Comparison of ENCODE assay signal across 8 mouse cellular contexts in the genomic region with DNA sequence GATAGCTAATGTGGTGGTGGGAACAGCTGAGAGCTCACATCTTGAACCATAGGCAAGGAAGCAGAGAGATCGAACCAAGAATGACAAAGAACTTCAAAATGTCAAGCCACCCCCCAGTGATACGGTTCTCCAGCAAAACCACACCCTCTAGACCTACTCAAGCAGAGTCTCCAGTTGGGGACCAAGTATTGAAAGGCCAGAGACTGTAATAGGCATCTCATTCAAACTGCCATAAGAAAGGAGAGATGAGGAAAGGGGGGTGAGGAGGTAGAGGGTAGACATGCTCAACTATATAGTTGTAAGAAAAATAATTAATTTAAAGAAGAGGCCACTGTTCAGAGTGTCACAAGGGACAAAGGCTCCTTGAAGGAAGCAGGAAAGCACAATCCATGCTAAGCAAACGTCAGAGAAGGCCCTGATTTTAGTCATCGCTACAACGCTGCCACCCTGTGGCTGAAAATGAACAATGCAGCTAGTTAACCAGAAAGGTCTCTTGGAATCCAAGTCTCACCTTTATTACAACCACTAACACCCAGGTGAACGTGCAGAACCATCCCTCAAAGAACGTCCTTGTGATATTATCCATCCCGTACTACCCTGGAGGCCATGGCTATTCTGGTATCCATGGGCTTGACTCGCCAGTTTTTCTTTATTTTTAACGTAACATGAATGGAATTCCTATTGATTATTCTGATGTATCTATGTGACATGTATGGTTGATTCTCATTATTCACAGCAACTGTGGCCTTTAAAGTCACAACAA. TPM values are rescaled to one million over a fixed set of nuclear protein-coding genes. Genes with fewer than 3 reads are reported as not detected.
DNase-seq lines count a peak whose midpoint lies in the region; ATAC-seq and TF ChIP-seq lines count a peak whose summit lies in the region.

No protein-coding gene starts in this region.

- WGBS in kidney, embryonic 14.5 days: 23% methylated on average over 10 of the region's 10 CpGs
- WGBS in liver, adult 2 months: 20% methylated on average over 10 of the region's 10 CpGs
- 27% methylated on average over 10 of the region's 10 CpGs for WGBS in neural tube, embryonic 11.5 days

- peaks cover 4% of the 10 kb centered on the region for H3K4me1 ChIP-seq in kidney, embryonic 14.5 days (ENCODE audit: control insufficient read depth, insufficient read depth, low read length)
- H3K4me1 ChIP-seq in liver, adult 2 months (ENCODE audit: control insufficient read depth, insufficient read depth, low read length): peaks cover 1% of the 10 kb centered on the region
- H3K4me1 ChIP-seq in neural tube, embryonic 11.5 days (ENCODE audit: control insufficient read depth, insufficient read depth, low read length): 0 out of 2 replicates have a peak, but pooled peaks cover 2% of the 10 kb centered on the region

- TF ChIP-seq POLR2A in liver, adult 2 months (IDR thresholded peaks at IDR 0.05; ENCODE audit: extremely low read depth, insufficient read depth, low read length): no peak

- no peak overlapping the region for H3K9ac ChIP-seq in kidney, embryonic 14.5 days (ENCODE audit: low read depth, low read length)
- no peak overlapping the region for H3K9ac ChIP-seq in liver, adult 2 months (ENCODE audit: low read depth, low read length)
- H3K9ac ChIP-seq in neural tube, embryonic 11.5 days (ENCODE audit: low read length): no peak overlapping the region

- H3K27me3 ChIP-seq in kidney, embryonic 14.5 days (ENCODE audit: control insufficient read depth, insufficient read depth, low read length): no peaks in the 10 kb centered on the region
- no peaks in the 10 kb centered on the region for H3K27me3 ChIP-seq in liver, adult 2 months (ENCODE audit: control insufficient read depth, insufficient read depth, low read length)
- H3K27me3 ChIP-seq in neural tube, embryonic 11.5 days (ENCODE audit: control insufficient read depth, insufficient read depth, low read length): no peaks in the 10 kb centered on the region

- H3K79me2 ChIP-seq in liver, adult 2 months (ENCODE audit: control insufficient read depth, insufficient read depth, low read length): no peaks in the 10 kb centered on the region

- H3K27ac ChIP-seq in kidney, embryonic 14.5 days (ENCODE audit: low read depth, low read length): no peak overlapping the region
- no peak overlapping the region for H3K27ac ChIP-seq in liver, adult 2 months (replicated peaks; ENCODE audit: insufficient read depth, low read depth, low read length)
- H3K27ac ChIP-seq in neural tube, embryonic 11.5 days (ENCODE audit: low read depth, low read length): no peak overlapping the region

- H3K4me3 ChIP-seq in kidney, embryonic 14.5 days (ENCODE audit: low read length): no peak overlapping the region
- H3K4me3 ChIP-seq in liver, adult 2 months (ENCODE audit: insufficient read depth, low read depth, low read length): no peak overlapping the region
- no peak overlapping the region for H3K4me3 ChIP-seq in neural tube, embryonic 11.5 days (ENCODE audit: low read depth, low read length)

- peak; percentile 47; the same call in 1 of the 2 replicates for TF ChIP-seq CTCF in liver, adult 2 months (IDR thresholded peaks at IDR 0.05; ENCODE audit: low read depth, low read length)

- no peak overlapping the region for H3K4me2 ChIP-seq in kidney, embryonic 14.5 days (replicated peaks; ENCODE audit: low read depth, low read length)
- no peak overlapping the region for H3K4me2 ChIP-seq in neural tube, embryonic 11.5 days (ENCODE audit: low read depth)

- H3K9me3 ChIP-seq in kidney, embryonic 14.5 days (ENCODE audit: control insufficient read depth, low read length): peaks cover 4% of the 10 kb centered on the region; the same call in 1 of the 2 replicates
- no peaks in the 10 kb centered on the region for H3K9me3 ChIP-seq in neural tube, embryonic 11.5 days (ENCODE audit: control insufficient read depth, low read length)

- peak; percentile 54; the same call in 1 of the 2 replicates for ATAC-seq in kidney, embryonic 14.5 days (ENCODE audit: low FRiP score, low TSS enrichment)
- ATAC-seq in neural tube, embryonic 11.5 days (ENCODE audit: insufficient read depth, low FRiP score, low TSS enrichment): peak; percentile 58; the same call in 1 of the 2 replicates

- no peaks in the 10 kb centered on the region for H3K36me3 ChIP-seq in kidney, embryonic 14.5 days (ENCODE audit: control insufficient read depth, insufficient read depth, low read length)
- H3K36me3 ChIP-seq in liver, adult 2 months (ENCODE audit: control insufficient read depth, insufficient read depth, low read length): no peaks in the 10 kb centered on the region
- H3K36me3 ChIP-seq in neural tube, embryonic 11.5 days (ENCODE audit: control insufficient read depth, insufficient read depth, low read length): no peaks in the 10 kb centered on the region

- DNase-seq in 416B (ENCODE audit: low read depth) (peak; percentile 47), R1 (ENCODE audit: low read depth, low spot score) (peak; percentile 76)
- peak; percentile 67 to 76 for DNase-seq in cerebellum, postnatal 4 days (ENCODE audit: low spot score in 2 of 2)
- DNase-seq in gastrocnemius, postnatal 10 days: peak; percentile 76
- DNase-seq in liver, adult 2 months (ENCODE audit: extremely low read depth, low read depth, low spot score): peak; percentile 50
- peak; percentile 75 for DNase-seq in neural tube, embryonic 11.5 days (ENCODE audit: low spot score)
- DNase-seq in testis, postnatal 10 days (ENCODE audit: low spot score): peak; percentile 82

RNA-seq across cellular contexts. Expression of gene Creb3l2, which starts 5.9 kb away (rescaled TPM):
- 10 to 100 TPM; 18.2 to 24.0 TPM for total RNA-seq in gastrocnemius, postnatal 10 days (2021)
- 21.3 and 34.2 TPM in 2 replicates for polyA plus RNA-seq in kidney, embryonic 14.5 days (2014; fragmentation: Nextera tagmentation; extraction: Ambion mirVana)
- total RNA-seq in liver, adult 2 months (2014; rRNA removed): 2.7 and 4.4 TPM in 2 replicates
- 5.1 and 6.6 TPM in 2 replicates for polyA plus RNA-seq in liver, adult 2 months (2012; rRNA removed)
- 14.5 and 16.0 TPM in 2 replicates for polyA plus RNA-seq in neural tube, embryonic 11.5 days (2014; fragmentation: Nextera tagmentation; extraction: Ambion mirVana)
